Mouse (Mus musculus) stomach, embryonic 16.5 days (tissue): ENCODE measurements at regions not wholly inside any gene's neighbourhood (a gene's known extent, or its start where the extent isn't known, plus 50 kb on each side); places are given as distances from the start of the nearest gene placed in this dataset.

Experiments
- ATAC-seq: fragments of 200-750 bp; cut with Nextera tagmentation; 2 replicates; pipeline ENCODE4 v1.8.0; 2017; ENCODE audit warnings: moderate number of reproducible peaks, moderate TSS enrichment; ENCODE audit not compliant: insufficient read depth, low FRiP score
- H3K27ac ChIP-seq: fragments of 300-500 bp; sonication (generic); 2 replicates; pipeline ENCODE4 v1.5.1; 2014; ENCODE audit warnings: low read length
- H3K27me3 ChIP-seq: fragments of 300-500 bp; sonication (generic); 2 replicates; pipeline ENCODE4 v1.6.1; 2014; ENCODE audit warnings: low read length, control low read depth, mixed read lengths; ENCODE audit not compliant: control insufficient read depth, insufficient read depth
- H3K36me3 ChIP-seq: fragments of 300-500 bp; sonication (generic); 2 replicates; pipeline ENCODE4 v1.6.1; 2014; ENCODE audit warnings: low read length; ENCODE audit not compliant: control insufficient read depth, insufficient read depth
- H3K4me1 ChIP-seq: fragments of 300-500 bp; sonication (generic); 2 replicates; pipeline ENCODE4 v1.6.1; 2014; ENCODE audit warnings: low read length, control low read depth, mixed read lengths; ENCODE audit not compliant: control insufficient read depth, insufficient read depth
- H3K4me2 ChIP-seq: fragments of 300-500 bp; sonication (generic); 2 replicates; pipeline ENCODE4 v1.6.1; 2014; ENCODE audit warnings: low read depth, low read length, mixed read lengths
- H3K4me3 ChIP-seq: fragments of 300-500 bp; sonication (generic); replicated peaks from 2 replicates; pipeline ENCODE4 v1.5.1; 2014; ENCODE audit warnings: mild to moderate bottlenecking, low read length
- H3K9ac ChIP-seq: fragments of 300-500 bp; sonication (generic); 2 replicates; pipeline ENCODE4 v1.6.1; 2014; ENCODE audit warnings: low read length
- H3K9me3 ChIP-seq: fragments of 300-500 bp; sonication (generic); replicated peaks from 2 replicates; pipeline ENCODE4 v1.6.1; 2016; ENCODE audit warnings: low read length, control low read depth; ENCODE audit not compliant: control insufficient read depth
- WGBS: fragments of 180-500 bp; shearing (Covaris S2); extraction: QIAGEN DNeasy Blood & Tissue Kit; methylation state at CpG from one replicate; pipeline ENCODE4 v1.1.7; 2014; 5-methylcytosine and 5-hydroxymethylcytosine counted together

GRCm38 (mm10) chr2:78059801-78060416 lies 113.7 kb upstream of the Cwc22 start:
- Histone ChIP-seq H3K4me2 (peak overlapping the region; percentile 16), H3K27ac (peak overlapping the region; percentile 2; the same call in 1 of the 2 replicates), H3K4me3 (0 out of 2 replicates have a peak overlapping the region, but pooled peaks have one; percentile 9)

GRCm38 (mm10) chr2:78058988-78059387 lies 112.8 kb upstream of the Cwc22 start:
- Histone ChIP-seq H3K27ac (no peak overlapping the region), H3K4me2 (no peak overlapping the region), H3K9ac (no peak overlapping the region), H3K27me3 (no peaks in the 10 kb centered on the region), H3K4me1 (0 out of 2 replicates have a peak, but pooled peaks cover 4% of the 10 kb centered on the region), H3K36me3 (no peaks in the 10 kb centered on the region), H3K4me3 (no peak overlapping the region), H3K9me3 (no peaks in the 10 kb centered on the region)
- no peak for ATAC-seq
- 72% methylated on average over 2 of the region's 2 CpGs for whole genome bisulfite sequencing

More at GRCm38 (mm10) chr2:78059801-78060416, 113.7 kb upstream of the Cwc22 start:
- H3K36me3 ChIP-seq = no peaks in the 10 kb centered on the region
- no peak for ATAC-seq
- 0 out of 2 replicates have a peak, but pooled peaks cover 4% of the 10 kb centered on the region for H3K4me1 ChIP-seq
- no peaks in the 10 kb centered on the region for H3K9me3 ChIP-seq
- H3K9ac ChIP-seq = no peak overlapping the region
- no peaks in the 10 kb centered on the region for H3K27me3 ChIP-seq
- 35% methylated on average over 10 of the region's 10 CpGs for WGBS

GRCm38 (mm10) chr2:78053910-78054309 lies 107.7 kb upstream of the Cwc22 start:
- no peaks in the 10 kb centered on the region for H3K9me3 ChIP-seq
- no peak for ATAC-seq
- WGBS = 60% methylated on average over 3 of the region's 3 CpGs

GRCm38 (mm10) chr2:78050542-78050941 lies 104.4 kb upstream of the Cwc22 start:
- H3K9ac ChIP-seq = no peak overlapping the region
- no peak for ATAC-seq

More at GRCm38 (mm10) chr2:78053910-78054309, 107.7 kb upstream of the Cwc22 start:
- Histone ChIP-seq H3K4me1 (peaks cover 7% of the 10 kb centered on the region), H3K27ac (no peak overlapping the region), H3K27me3 (no peaks in the 10 kb centered on the region), H3K4me2 (no peak overlapping the region), H3K9ac (no peak overlapping the region), H3K36me3 (no peaks in the 10 kb centered on the region), H3K4me3 (no peak overlapping the region)

GRCm38 (mm10) chr2:78049248-78049874 lies 103.2 kb upstream of the Cwc22 start:
- Histone ChIP-seq H3K27ac (peak overlapping the region; percentile 25; the same call in 1 of the 2 replicates), H3K4me1 (peaks cover 12% of the 10 kb centered on the region), H3K9me3 (no peaks in the 10 kb centered on the region), H3K27me3 (no peaks in the 10 kb centered on the region), H3K9ac (no peak overlapping the region), H3K4me2 (peak overlapping the region; percentile 60), H3K4me3 (peak overlapping the region; percentile 26), H3K36me3 (no peaks in the 10 kb centered on the region)
- WGBS = 16% methylated on average over 8 of the region's 8 CpGs
- peak; percentile 84 for ATAC-seq

More at GRCm38 (mm10) chr2:78050542-78050941, 104.4 kb upstream of the Cwc22 start:
- Histone ChIP-seq H3K4me3 (no peak overlapping the region), H3K4me2 (no peak overlapping the region), H3K9me3 (no peaks in the 10 kb centered on the region), H3K4me1 (peaks cover 12% of the 10 kb centered on the region), H3K27me3 (no peaks in the 10 kb centered on the region), H3K36me3 (no peaks in the 10 kb centered on the region), H3K27ac (no peak overlapping the region)
- 68% methylated on average over 7 of the region's 7 CpGs for WGBS

GRCm38 (mm10) chr2:78048706-78049055 lies 102.5 kb upstream of the Cwc22 start:
- 48% methylated on average over 6 of the region's 6 CpGs for WGBS
- ATAC-seq = 0 out of 2 replicates have a peak, but pooled peaks have one; percentile 18

GRCm38 (mm10) chr2:78048030-78048705 lies 102.0 kb upstream of the Cwc22 start:
- H3K27me3 ChIP-seq = no peaks in the 10 kb centered on the region
- H3K4me3 ChIP-seq = 0 out of 2 replicates have a peak overlapping the region, but pooled peaks have one; percentile 26
- 41% methylated on average over 11 of the region's 11 CpGs for WGBS
- no peak overlapping the region for H3K9ac ChIP-seq
- H3K27ac ChIP-seq = no peak overlapping the region
- H3K4me1 ChIP-seq = peaks cover 12% of the 10 kb centered on the region
- no peaks in the 10 kb centered on the region for H3K36me3 ChIP-seq
- peak overlapping the region; percentile 60 for H3K4me2 ChIP-seq
- H3K9me3 ChIP-seq = no peaks in the 10 kb centered on the region
- ATAC-seq = peak; percentile 54; the same call in 1 of the 2 replicates

More at GRCm38 (mm10) chr2:78048706-78049055, 102.5 kb upstream of the Cwc22 start:
- no peaks in the 10 kb centered on the region for H3K9me3 ChIP-seq
- no peaks in the 10 kb centered on the region for H3K27me3 ChIP-seq
- peaks cover 12% of the 10 kb centered on the region for H3K4me1 ChIP-seq
- H3K9ac ChIP-seq = no peak overlapping the region
- peak overlapping the region; percentile 60 for H3K4me2 ChIP-seq
- peak overlapping the region; percentile 26; the same call in 1 of the 2 replicates for H3K4me3 ChIP-seq
- no peaks in the 10 kb centered on the region for H3K36me3 ChIP-seq
- H3K27ac ChIP-seq = no peak overlapping the region

- H3K9ac ChIP-seq = no peak overlapping the region
- WGBS = 57% methylated on average over 2 of the region's 2 CpGs
- H3K4me2 ChIP-seq = no peak overlapping the region
Observed at GRCm38 (mm10) chr2:78027319-78027718, 81.1 kb upstream of the Cwc22 start.

GRCm38 (mm10) chr2:78026808-78027207 lies 80.6 kb upstream of the Cwc22 start:
- Histone ChIP-seq H3K4me3 (no peak overlapping the region), H3K27ac (no peak overlapping the region), H3K4me2 (no peak overlapping the region), H3K27me3 (no peaks in the 10 kb centered on the region), H3K36me3 (no peaks in the 10 kb centered on the region), H3K9me3 (no peaks in the 10 kb centered on the region), H3K9ac (no peak overlapping the region), H3K4me1 (no peaks in the 10 kb centered on the region)
- no peak for ATAC-seq
- 41% methylated on average over 6 of the region's 6 CpGs for WGBS

More at GRCm38 (mm10) chr2:78027319-78027718, 81.1 kb upstream of the Cwc22 start:
- Histone ChIP-seq H3K4me3 (no peak overlapping the region), H3K27me3 (no peaks in the 10 kb centered on the region), H3K27ac (no peak overlapping the region), H3K9me3 (no peaks in the 10 kb centered on the region), H3K36me3 (no peaks in the 10 kb centered on the region), H3K4me1 (no peaks in the 10 kb centered on the region)
- ATAC-seq = no peak
